Mouse (Mus musculus) layer of hippocampus, adult 9-10 months (tissue): Measurements from ENCODE around the gene Kirrel3.

ENCODE experiments used
- DNase-seq: peaks from one replicate; pipeline ENCODE4 v3.0.0; 2022; ENCODE audit warnings: low spot score

The Kirrel3 gene

GRCm38 (mm10) chr9:34752076-34752800 is 266.5 kb downstream of the Kirrel3 start:
- DNase-seq: no peak

DNA sequence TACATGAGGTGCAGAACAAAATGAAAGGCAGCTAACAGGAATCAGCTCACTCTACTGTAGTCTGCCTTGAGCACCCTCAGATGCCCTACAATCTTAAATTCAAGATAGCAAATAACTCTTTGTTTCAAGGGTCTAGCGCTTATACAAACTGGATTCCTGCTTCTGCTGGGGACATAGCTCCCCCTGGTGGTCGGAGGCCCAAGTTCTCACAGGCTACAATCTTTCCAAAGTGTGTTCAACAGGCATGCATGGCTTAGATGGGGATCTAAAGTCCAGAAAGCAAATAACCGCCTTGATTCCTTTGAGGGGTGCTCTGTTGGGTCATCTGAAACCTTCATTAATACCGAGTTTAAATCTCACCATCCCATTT is 267.1 kb downstream of the Kirrel3 start:
- no peak for DNase-seq

DNA sequence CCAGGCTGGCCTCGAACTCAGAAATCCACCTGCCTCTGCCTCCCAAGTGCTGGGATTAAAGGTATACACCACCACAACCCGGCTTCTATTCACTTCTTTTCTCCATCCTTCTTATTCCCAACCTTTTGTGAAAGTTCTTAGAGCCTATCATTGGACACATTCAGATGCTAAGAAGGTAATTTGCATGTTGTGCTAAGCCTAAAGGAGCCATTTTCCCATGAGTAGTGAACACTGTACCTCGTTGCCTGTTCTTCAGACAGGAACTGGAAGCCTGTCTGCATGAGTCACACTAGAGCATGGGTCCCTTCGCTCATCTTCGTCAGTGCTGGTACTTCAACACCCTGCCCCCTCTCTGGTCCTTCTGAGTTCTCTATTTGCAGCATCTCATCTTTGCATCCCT is 268.2 kb downstream of the Kirrel3 start:
- no peak for DNase-seq

DNA sequence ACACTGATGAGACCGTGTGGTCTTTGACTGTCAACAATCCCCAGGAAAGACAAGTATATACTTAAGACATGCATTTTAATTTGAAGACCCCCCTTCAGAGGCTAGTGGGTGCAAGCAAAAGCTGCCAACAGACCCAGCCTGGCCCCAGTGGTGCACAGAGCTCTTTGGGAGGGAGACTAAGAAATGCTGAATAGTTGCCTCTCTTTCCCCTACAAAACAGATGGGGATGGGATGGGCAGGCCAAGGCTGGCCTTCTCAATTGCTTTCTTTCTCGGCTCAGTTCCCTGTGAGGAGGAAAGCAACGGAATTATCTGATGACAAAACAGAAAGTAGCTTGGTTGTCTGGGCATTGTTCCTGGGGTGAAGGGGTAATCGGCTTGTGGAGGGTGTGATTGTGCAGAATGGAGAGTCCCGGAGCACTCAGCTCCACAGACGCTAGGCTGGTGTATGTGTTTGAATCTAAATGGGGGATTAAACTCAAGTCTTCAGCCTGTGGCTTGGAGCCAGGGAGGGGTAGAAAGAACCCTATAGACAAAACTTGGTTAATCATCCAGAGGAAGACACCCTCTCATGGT is 268.9 kb downstream of the Kirrel3 start:
- no peak for DNase-seq

DNA sequence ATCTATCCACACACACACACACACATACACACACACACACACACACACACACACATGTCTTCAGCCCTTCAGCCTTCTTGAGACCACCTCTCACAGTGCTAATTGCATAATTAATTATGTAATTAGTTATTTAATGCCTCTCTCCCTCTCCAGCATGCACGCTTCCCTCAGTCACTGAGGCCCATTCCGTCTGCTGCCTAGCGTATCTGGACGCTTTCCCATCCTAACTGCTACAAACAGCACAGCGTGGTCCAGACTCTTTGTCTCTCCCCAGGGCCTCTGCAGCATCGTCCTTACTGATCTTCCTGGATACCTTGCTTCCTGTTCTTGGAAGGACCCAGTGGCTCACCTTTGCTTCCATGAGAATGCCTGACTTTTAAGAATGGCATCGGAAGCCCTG is 270.4 kb downstream of the Kirrel3 start:
- DNase-seq: no peak

DNA sequence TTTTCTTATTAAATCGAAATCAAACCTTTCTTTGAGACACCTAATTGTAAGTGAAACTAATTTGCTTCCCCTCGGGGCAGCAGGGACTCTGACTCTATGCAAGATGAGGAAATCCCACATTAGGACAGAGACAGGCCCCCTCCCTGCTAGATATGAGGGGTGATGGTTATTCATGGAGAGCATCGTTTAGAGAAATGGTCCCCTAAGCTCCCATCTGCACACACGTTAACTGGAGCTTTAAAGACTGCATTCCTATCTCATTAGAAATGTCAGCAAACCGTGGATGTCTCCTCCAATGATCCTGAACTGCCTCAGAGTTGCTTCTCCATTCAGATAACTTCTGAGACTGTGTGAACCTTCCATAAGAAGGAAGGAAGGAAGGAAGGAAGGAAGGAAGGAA is 273.2 kb downstream of the Kirrel3 start:
- DNase-seq: no peak

GRCm38 (mm10) chr9:34760521-34760920 is 274.8 kb downstream of the Kirrel3 start:
- no peak for DNase-seq

- no peak for DNase-seq
Measured at GRCm38 (mm10) chr9:34766792-34767623, 281.3 kb downstream of the Kirrel3 start.

DNA sequence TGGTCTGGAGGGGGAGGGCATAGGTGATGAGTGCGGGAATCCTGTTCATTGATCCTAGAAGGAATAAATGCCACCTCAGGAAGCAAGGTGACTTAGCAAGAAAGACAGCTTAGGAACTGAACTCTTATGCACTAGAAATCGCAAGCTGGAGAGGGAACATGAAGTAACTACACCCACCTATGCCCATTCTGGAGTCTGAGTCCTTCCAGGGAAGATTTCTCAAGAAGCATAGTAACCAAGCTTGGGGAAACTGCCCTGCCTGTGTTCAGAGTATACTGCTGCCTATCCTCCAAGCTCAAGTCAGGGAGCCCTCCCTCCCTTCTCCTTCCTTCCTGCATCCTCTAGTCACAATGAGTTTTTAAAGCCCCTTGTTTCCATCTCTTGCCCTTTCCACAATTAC is 283.3 kb downstream of the Kirrel3 start:
- DNase-seq: no peak

- DNase-seq: no peak
Measured at GRCm38 (mm10) chr9:34770951-34771350, 285.3 kb downstream of the Kirrel3 start.

- no peak for DNase-seq
Measured at GRCm38 (mm10) chr9:34771401-34771800, 285.7 kb downstream of the Kirrel3 start.

GRCm38 (mm10) chr9:34772022-34772437 is 286.3 kb downstream of the Kirrel3 start:
- DNase-seq: peak; percentile 67

DNA sequence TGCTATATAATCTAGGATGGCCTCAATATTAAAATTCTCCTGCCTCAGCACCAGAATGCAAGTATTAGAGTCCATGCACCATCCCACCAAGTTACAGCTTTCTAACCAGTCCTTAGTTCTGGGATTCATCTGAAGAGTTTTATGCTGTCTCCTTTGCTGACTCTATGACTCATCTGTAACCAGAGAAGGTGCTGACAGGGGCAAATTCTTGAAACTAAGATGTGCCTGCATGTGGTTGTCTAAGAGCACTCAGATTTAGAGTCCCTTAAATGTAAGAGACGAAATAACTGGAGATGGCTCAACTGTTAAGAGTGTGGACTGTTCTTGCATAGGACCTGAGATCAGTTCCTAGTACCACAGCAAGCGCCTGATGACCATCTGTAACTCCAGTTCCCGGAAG is 295.7 kb downstream of the Kirrel3 start:
- DNase-seq: no peak

- no peak for DNase-seq
Measured at GRCm38 (mm10) chr9:34787915-34788314, 302.2 kb downstream of the Kirrel3 start.

GRCm38 (mm10) chr9:34795226-34795625 is 309.5 kb downstream of the Kirrel3 start:
- no peak for DNase-seq

- no peak for DNase-seq
Measured at GRCm38 (mm10) chr9:34797688-34798339, 312.1 kb downstream of the Kirrel3 start.

DNA sequence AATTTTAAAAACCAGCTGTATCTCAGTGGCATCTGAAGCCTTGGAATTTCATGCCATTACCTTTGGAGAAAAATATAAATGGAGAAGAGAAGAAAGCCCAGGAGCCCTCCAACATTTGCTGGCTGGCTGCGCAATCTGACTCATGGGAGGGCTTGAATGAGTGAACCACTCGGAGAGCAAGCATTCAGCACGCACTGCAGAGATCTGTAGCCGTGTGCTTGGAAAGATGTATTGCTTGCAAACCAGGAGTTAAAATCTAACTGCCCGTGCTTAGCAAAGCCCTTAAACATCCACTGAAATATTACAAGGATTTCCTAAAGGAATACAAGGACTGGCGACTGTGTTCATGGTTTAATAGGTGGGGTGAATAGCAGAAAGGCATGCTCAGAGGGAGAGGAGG is 316.0 kb downstream of the Kirrel3 start:
- DNase-seq: no peak

DNA sequence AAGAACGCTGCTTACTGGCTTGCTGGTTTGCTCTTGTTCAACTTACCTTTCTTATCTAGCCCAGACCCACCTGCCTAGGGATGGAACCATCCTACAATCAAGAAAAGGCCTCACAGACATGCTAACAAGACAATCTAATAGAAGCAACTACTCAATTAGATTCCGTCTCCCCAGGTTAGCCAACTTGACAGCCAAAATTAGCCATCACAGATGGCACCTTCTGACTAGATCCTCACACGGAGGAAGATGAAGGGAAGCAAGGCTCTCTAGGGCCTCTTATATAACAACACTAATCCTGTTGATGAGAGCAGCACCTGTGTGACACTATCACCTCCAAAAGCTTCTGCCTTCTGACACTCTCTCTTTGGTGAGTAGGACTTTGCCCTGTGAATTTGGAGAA is 321.2 kb downstream of the Kirrel3 start:
- no peak for DNase-seq

- DNase-seq: no peak
Measured at GRCm38 (mm10) chr9:34809993-34810513, 324.4 kb downstream of the Kirrel3 start.

DNA sequence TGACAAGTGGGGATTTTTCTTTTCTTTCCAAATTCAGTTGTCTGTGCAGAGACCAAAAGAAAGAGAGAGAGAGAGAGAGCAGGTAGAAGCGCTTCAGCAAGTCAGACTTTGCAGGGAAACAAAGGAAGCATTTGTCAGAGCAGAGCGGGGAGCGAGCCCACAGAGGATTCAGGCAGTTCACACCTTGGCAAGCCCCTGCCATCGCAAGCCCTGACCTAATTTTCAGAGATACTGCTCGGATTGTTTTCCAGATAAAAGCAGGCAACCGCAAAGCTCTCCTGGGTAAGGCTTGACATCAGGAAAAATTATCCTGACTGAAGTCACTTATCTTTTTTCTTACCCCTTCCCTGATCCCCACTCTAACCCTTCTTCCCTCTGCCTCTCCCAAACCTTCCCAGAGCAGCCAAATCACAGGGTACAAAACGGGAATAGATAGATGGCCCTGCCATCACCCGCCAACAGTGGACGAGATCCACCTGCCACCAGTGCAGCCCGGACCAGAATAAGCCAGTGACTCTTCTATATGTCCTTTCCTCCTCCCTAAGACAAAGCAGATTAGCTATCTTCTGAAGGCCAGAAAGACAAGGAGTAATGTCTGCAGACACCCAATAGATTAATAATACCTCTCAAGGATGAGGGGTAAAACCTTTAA is 332.8 kb downstream of the Kirrel3 start:
- no peak for DNase-seq

DNA sequence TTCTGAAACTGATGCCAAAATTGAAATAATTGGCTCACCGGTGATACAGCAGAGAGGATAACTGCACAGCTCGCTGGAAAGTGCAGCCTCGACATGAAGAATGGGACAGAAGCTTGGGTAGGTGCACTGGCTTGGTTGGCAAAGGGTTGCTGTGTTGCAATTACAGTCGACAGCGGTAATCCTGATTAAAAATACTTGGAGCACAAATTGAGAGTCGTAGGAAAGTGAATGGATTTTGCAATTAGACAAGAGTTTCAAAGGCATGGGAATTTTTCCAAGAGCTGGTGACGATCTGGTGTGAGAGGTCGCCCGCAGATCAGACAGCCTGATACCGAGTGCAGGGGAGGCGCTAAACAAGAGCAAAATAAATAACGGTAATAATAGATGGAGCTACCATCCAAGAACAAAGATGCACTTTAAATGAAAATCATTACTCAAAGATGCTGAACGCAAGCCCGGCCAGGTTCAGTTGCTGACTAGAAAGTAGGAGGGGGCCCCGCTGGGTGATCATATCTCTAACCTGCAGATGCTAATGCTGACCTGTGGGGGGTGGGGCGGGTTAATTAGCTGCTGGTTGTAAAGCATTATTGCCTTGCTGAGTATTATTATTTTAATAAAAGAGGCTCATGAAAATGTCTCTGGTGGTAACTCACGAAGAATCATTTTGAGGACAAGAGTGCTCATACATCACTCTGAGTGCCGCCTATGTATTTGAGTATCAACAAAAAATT is 338.8 kb downstream of the Kirrel3 start:
- no peak for DNase-seq
